Mouse (Mus musculus): ENCODE measurements around the gene Acot3.
"Not testable (repeated sequence)": the region's sequence is repeated elsewhere in the genome, so short reads cannot be mapped to it uniquely, and the experiment has no call there.

The Acot3 gene

DNA sequence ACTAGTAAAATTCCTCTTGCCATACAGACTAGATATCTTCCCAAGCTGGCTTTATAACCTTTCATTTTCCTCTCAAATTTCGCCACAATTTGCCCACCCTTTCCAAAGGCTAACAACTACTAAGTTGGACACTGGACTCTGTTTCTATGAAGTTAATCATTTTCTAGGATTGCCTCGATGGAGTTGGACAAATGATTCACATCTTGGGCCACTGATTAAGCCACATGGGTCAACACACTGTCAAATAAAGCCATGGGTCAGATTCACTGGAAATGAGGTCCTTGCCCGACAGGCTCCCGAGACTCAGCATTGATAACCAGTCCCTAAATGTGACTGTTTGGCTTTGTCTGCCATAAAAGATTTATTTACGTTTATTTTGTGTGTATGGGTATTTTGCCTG is 9.7 kb upstream of the Acot3 start:
- no peak for DNase-seq (ENCODE audit: low spot score)

DNA sequence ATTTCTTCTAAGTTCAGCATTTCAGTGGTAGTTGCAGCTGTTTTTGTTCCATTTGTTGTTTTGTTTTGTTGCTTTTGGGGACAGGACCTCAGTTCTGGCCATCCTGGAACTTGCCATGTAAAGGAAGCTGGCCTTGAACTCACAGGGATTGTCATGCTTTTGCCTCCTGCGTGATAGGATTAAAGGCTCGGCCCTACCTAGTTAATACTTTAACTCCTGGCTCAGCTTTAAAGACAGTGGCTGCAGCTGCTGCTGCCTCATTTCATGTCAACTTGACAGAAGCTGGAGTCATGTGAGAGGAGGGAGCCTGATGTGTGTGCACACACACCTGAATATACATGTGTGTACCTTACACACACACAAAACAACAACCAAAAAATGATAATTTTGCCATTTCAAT is 7.9 kb upstream of the Acot3 start:
- no peak for DNase-seq (ENCODE audit: low spot score)

DNA sequence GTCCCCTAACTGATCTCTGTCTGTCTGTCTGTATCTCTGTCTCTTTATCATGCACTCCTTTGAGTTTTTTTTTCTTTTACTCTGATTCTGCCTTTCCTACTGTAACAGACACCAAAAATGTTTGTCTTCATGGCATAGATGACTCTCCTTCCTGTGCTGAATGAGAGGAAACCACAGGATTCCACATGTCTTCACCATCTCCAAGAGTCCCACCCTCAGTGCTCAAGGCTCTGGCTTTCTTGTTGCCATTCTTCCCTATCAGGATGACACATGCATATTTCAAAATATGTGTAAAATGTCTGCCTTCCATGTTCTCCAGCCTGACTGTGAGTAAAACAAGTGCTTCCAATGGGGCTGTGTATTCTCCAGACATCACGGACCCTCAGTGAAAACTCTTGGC is 5.0 kb upstream of the Acot3 start:
- no peak for DNase-seq (ENCODE audit: low spot score)

DNA sequence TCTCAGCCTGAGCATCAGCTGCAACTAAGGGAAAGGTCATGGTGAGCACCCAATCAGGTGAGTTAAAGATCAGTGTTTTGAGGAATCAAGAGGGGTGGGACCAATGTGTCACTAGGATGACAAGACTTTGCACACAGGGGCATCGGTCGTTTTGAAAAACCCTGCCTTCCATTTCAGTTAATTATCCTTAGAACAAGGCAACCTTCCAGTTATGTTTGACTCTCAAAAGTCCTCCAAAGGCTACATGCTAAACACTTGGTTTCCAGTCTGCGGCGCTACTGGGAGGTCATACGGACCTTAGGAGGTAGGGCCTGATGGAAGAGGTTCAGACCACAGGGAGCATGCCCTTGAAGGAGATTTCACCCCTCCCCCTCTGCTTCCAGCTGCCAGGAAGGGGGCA is 1.2 kb upstream of the Acot3 start:
- DNase-seq (ENCODE audit: low spot score), result not testable (repeated sequence)

DNA sequence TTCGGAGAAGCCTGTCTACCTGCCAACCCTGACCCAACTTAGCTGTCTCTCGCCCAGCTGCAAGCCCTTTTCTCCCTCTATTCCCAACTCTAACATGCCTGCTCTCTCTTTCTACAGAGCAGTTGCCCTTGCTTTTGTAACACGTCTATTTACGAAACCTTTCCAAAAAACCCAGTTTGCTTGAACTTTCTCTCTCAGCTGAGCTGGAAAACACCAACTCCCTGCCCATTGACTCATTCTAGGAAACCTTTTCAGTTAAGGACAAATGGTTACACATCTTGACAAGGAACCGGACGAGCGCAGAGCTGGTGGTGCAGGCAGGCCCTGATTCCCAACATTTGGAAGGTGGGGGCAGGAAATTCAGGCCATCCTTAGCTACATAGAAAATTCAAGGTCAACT is 665 bp downstream of the Acot3 start:
- no peak for DNase-seq (ENCODE audit: low spot score)

DNA sequence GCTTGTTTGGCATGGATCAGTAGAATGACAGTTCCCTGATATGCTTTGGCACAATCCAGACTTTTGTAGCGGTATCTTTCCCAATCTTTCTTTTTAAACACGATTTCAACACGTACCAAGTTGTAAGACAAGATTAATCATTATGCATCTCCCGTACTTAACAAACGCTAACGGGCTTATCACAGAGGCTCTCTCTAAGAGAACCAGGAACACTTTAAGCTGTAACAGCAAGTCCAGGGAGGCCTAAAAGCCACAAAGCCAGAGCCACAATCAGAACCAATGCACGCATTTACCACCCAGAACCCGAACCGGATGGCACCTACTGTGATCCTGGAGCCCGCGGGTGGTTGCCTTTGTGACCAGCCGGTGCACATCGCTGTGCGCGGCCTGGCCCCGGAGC is 1.2 kb downstream of the Acot3 start:
- DNase-seq (ENCODE audit: low spot score), result peak; percentile 36

DNA sequence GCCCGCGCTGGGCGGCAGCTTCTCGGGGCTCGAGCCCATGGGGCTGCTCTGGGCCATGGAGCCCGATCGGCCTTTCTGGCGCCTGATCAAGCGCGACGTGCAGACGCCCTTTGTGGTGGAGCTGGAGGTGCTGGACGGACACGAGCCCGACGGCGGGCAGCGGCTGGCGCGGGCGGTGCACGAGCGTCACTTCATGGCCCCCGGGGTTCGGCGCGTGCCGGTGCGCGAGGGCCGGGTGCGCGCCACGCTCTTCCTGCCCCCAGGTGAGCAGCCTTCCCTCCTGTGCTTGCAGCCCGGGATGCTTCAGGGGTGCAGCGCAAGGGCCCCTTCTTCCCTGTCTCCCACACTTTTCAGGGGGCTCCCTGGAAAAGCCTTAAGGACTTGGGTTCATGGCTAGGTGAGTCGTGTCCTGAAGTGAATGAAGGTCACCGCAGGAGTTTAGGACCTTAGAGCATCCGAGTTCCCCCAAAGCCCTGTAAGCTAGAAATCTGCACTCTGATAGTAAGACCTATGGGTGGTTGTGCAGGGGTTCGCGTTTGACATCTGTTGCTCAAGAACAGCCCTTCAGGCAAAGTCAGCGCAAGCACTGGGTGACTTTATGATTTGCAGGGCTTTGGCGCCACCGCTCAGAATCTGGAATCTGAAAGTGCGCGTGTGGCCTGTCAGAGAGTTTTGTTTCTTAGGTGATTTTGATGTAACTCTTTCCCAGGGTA is 1.9 kb downstream of the Acot3 start:
- DNase-seq (ENCODE audit: low spot score), result peak; percentile 65

DNA sequence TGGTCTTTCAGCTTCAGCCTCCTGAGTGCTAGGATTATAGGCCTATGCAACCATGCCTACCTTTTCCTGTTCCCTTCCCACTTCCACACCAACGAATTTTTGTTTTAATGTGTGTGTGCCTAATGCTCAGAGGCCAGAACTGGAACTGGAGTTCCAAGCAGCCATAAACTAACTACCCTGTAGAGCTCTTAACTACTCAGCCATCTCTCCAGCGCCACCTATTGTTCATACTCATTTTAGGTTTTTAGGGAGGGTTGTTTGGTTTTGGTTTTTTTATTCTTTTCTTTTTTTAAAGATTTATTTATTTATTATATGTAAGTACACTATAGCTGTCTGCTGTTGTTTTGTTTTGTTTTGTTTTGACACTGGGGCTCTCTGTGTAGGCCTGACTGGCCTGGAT is 9.0 kb downstream of the Acot3 start:
- DNase-seq (ENCODE audit: low spot score), result peak; percentile 38

DNA sequence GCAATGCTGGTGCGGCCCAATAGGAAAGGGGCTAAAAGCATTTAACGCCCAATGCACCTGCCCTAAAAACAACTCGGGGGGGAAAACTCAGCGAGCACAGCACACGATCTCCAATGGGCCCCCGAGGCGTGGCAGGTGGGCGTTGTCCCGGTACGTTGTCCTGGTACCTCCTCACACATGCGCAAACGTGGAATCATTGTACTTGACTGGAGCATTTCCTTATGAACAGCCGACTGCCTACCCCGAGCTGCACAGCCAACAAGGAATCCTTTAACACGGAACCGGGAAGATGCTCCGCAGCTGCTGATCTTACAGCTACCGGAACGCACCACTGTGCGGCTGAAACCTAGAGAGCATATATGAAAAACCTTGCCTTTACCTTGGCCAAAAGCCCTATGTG is 10.4 kb downstream of the Acot3 start:
- DNase-seq (ENCODE audit: low spot score), result no peak

DNA sequence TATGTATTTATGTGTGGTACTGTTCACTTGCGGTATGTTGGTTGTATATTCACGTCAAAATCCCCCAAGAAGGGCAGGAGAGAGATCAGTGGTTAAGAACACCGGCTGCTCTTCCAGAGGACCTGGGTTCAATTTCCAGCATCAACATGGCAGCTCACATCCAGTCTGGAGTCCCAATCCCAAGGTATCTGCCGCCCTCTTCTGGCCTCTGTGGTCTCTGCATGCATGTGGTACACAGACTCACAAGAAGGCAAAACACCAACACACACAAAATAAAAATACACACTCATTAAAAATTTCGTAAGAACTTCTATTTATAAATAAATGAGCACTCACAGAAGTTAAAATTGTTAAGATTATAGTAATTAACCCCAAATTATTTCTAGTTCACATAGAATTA is 11.3 kb downstream of the Acot3 start:
- DNase-seq (ENCODE audit: low spot score), result no peak

DNA sequence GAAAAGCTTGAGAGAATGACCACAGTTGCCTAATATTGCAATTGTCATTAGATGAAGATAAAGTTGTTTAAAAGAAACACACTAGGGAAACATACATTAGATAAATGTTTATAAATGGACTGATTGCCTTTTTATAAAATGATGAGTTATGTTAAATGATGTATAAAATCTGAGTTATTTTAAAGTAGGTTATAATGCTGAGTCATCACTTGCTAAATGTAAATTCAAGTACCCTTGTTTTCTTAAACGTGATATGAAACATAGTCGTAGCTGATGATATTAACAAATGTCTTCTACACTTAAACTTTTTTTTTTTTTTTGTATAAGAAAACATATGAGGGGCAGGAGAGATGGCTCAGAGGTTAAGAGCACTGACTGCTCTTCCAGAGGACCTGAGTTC is 11.9 kb downstream of the Acot3 start:
- no peak for DNase-seq (ENCODE audit: low spot score)

DNA sequence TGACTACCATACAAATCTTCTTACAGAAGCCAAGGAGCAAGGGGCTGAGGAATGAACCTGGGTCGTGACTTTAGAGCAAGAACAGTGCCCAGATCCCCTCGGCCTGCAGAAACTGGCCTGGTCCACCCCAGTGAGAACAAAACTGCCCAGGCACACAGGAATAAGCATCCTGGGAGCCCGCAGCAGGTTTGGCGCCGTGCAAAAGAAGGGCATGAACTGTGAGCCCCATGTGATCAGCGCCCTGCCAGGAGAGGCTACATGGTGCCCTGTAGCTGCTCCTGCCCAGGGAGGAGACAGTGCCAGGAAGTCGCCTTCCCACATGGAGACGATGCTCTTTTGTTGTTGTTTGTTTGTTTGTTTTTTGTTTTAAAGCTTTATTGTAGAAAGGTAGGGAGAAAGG is 12.7 kb downstream of the Acot3 start:
- DNase-seq (ENCODE audit: low spot score), result no peak

DNA sequence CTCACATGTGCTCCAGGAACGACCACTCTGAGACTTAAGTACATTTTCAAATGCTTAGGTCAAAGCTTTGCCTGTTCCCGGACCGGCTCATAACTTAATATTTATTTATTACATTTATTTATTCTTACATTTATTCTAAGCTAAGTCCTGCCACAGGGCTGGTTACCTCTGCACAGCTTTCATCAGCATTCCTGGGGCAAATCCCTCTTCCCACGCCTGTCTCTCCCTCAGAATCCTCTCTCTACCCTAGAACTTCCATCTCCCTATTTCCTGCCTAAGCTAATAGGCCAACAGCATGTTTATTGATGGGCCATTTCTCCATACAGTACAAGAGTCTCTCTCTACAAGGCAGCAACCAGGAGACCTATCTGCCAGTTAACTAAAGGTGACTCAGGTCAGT is 15.8 kb downstream of the Acot3 start:
- no peak for DNase-seq (ENCODE audit: low spot score)

DNA sequence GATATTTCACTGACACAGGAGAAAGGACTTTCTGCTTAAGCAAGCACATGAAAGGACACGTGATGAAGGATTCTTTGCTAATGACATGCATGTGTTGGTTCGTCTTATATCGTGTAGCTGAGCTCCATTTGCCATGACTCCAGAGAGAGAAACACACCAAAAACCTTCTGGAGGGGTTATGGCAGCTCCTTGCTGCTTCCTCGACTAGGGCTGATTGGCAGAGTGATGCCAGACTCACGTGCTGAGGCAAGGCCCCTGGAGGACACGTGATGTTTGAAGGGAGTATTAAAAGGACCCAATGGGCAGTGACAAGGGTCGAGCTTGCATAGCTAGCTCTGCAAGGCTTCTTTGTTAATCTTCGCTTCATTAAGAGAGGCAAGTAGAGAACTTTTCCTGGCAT is 16.4 kb downstream of the Acot3 start:
- no peak for DNase-seq (ENCODE audit: low spot score)

DNA sequence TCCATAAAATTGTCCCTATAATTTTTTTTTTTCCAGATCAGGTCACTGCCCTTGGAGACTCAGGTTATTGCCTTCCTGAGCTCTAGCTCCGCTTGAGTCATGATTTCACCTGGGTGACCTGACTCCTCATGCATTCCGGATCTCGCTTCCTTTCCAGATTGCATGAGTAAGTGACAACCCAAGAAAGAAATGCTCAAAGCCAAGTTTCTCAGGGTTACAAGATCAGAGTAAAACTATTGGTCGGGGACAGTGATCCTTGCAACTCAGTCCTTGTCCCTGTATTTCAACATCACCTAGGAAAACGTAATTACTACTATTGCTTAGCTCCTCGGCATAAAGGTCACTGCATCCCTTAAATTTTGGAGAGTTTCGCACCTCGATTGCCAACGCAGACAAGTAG is 17.0 kb downstream of the Acot3 start, which contains the start of gene Acot5:
Gene Acot5 (plus strand): TSS at position 340 of the 400 bp plus-strand sequence.
- DNase-seq (ENCODE audit: low spot score), result no peak

DNA sequence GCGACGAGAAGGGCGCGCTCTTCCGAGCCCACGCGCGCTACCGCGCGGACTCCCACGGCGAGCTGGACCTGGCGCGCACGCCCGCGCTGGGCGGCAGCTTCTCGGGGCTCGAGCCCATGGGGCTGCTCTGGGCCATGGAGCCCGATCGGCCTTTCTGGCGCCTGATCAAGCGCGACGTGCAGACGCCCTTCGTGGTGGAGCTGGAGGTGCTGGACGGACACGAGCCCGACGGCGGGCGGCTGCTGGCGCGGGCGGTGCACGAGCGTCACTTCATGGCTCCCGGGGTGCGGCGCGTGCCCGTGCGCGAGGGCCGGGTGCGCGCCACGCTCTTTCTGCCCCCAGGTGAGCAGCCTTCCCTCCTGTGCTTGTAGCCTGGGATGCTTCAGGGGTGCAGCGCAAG is 17.6 kb downstream of the Acot3 start:
- DNase-seq (ENCODE audit: low spot score), result not testable (repeated sequence)

DNA sequence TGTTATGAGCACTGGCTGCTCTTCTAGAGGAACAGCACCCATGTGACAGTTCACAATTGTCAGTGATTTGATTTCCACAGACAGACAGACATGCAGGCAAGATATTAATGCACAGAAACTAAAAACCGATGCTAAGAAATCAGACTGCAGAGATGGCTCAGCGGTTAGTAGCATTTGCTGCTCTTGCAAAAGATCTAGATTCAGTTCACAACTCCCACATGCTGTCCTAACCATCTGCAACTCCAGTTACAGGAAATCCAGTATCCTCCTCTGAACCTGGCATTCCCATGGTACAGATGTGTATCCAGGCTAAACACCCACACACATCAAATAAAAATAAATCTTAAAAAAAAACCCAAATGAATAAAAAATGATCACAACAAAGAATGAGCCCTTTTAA is 19.8 kb downstream of the Acot3 start:
- no peak for DNase-seq (ENCODE audit: low spot score)

DNA sequence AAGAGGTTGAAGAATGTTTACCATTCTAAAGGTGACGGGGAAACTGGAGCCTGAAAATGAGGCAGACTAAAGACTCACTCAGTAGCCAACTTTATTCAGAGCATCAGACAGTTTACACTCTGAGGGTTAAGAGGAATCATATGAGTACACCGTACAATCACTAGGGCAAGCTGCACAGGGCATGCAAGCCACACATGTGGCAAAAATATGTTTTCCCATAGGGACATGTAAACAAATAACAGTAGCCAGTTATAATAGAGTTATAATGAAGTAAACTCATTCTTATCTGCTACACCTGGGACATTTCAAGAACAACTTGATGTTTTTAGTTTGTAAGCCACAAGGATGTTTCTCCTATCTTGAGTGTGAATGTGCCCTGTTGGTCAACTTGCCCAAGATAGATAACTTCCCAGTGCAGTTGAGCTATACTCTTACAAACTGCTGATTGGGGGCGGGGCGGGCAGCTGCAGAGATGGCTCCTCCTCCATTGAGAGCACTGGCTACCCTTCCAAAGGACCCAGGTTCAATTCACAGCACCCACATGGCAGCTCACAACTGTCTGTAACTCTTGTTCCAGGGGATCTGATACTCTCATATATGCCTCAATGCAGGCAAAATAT is 25.5 kb downstream of the Acot3 start:
- DNase-seq (ENCODE audit: low spot score), result no peak

DNA sequence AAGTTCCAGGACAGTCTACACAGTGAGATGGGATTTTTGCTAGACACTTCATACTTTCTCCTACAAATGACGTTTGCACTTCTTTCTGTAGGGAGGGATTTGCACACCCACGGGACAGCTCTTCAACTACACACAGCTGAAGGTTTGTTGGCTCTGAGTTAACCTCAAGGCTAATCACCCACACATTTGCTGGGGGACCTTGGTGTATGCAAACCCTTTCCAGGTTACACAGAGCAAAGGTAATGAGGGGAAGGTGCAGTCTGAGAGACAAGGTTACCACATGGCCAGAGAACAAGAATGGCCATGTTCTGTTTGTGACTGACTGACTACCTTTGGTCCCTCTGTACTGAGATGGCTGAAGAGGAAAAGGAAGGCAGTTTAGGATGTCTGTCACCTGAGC is 31.9 kb downstream of the Acot3 start:
- no peak for DNase-seq (ENCODE audit: low spot score)

DNA sequence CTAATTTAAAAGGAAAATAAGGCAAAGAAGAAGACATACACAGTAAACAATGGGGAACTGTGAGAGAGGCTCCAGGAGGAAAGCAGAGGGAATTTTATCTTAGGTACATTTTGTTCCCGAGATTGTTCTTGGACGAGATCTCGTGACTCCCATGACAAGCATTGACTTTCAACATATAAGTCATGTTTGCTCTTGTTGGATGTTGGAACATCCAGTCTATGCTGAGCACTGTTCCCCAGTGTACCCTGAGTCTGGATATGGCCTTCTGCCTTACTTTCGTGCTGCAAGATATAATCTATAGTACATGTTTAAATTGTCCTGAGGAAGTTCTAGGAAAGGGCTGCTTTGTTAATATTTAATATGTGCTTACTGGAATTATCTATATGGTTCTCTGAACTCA is 32.6 kb downstream of the Acot3 start:
- no peak for DNase-seq (ENCODE audit: low spot score)

DNA sequence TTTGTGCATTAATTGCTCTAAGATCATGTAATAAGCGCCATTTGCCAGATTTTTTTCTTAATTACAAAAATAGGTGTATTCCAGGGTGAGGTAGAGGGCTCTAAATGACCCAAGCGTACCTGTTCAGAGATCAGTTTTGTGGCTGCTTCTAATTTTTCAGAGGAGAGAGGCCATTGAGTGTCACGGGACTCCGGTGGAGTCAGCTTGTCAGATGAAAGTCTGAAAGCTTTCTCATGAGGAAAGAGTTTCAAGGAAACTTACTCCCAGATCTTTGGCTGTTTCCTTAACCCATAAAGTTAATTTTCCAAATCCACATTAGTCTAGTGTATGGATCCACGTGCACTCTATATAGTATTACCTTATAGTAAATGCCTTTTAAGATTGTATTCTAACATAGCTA is 42.7 kb downstream of the Acot3 start:
- DNase-seq (ENCODE audit: low spot score), result not testable (repeated sequence)

DNA sequence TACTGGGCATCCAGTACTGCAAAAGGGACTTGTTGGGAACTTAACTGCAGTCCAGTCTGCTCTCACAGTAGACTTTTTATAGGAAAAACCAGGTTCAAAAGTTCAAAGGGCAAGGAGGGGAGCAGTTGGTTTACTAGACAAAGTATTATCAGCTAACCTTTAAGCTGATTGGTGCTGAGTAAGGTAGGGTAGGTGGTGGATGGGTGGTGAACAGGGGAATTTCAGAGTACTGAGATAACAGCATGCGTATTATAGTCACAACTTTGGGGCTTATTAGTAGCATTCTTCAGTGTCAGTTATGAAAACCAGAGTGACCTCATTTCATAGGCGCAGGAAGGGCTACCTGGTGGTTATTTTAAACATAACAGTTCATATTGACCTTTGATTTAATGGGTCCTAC is 47.7 kb downstream of the Acot3 start:
- no peak for DNase-seq (ENCODE audit: low spot score)

DNA sequence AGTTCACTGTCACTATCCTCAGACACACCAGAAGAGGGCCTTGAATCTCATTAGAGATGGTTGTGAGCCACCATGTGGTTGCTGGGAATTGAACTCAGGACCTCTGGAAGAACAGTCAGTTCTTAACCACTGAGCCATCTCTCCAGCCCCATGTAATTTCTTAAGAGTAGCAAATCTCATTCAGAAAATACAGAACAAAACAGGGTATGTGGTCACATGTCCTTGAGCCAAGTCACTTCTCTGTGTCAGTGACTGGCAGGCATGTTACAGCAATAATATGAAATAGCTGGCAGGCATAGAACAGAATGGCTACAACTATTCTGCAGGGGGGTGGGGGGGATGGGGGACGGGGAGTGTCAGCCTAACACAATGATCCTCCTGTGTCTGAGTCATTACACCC is 48.1 kb downstream of the Acot3 start:
- peak; percentile 4 for DNase-seq (ENCODE audit: low spot score)

Measured in embryo, embryonic 10.5 days (tissue).